In the genomic region with DNA sequence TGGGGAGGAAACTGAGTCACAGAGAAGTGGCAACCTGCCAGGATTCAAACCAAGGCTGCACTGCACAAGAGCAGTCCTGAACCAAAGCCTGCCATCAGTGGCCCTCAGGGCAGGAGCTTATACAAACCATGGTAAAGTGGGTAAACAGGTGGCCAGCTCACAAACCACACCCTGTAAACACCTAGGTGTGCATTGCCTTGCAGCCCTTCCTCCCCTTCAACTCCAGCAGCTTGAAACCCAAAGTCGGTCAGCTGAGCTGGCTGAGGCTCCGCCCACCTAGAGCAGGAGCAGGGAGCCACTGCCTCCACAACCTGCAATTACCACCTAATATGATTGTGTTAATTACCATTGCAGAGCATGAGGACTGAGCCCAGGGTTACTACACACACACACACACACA, we compare ENCODE assay signal across 39 mouse cellular contexts. TPM values are rescaled to one million over a fixed set of nuclear protein-coding genes. Genes with fewer than 3 reads are reported as not detected.
DNase-seq lines count a peak whose midpoint lies in the region; ATAC-seq and TF ChIP-seq lines count a peak whose summit lies in the region.
"Had no signal": no experiment of that assay in that cellular context is flagged by ENCODE, and none has a peak within 500 bp of the region (broad histone marks: within the 10 kb centered on the region; RNA-seq: fewer than 3 reads in every experiment).

No protein-coding gene starts in this region.

- peak; percentile 21 for DNase-seq in cerebellum, postnatal 10 days
- DNase-seq in cerebellum, postnatal 25 days = no peak
- DNase-seq in lung, postnatal 0 days (ENCODE audit: low spot score) = peak; percentile 12
- DNase-seq in lung, postnatal 10 days = no peak
- no peak for DNase-seq in layer of hippocampus, adult 11-12 months (ENCODE audit: low spot score)
- DNase-seq in right cerebral cortex, adult 18-20 months = no peak
- DNase-seq: adrenal gland, adult 2 months; cerebellum, adult 8-10 months; gastrocnemius, postnatal 10 days; kidney, adult 18-20 months; kidney, postnatal 36 days; layer of hippocampus, postnatal 36 days; left cerebral cortex, postnatal 4 days; lung, adult 18-20 months; lung, postnatal 14 days; thymus, adult 2 months; thymus, postnatal 36 days had no signal

- TF ChIP-seq POLR2A in small intestine, adult 2 months (IDR thresholded peaks at IDR 0.05; ENCODE audit: low read depth, low read length) = no peak

- no peak overlapping the region for H3K4me3 ChIP-seq in lung, postnatal 0 days (ENCODE audit: low read depth, low read length)
- H3K4me3 ChIP-seq in small intestine, adult 2 months (ENCODE audit: low read depth, low read length) = no peak overlapping the region
- H3K4me3 ChIP-seq: erythroblast, embryonic 14.5 days; heart, embryonic 15.5 days; liver, embryonic 12.5 days; myocyte; neural tube, embryonic 13.5 days had no signal

- no peak overlapping the region for H3K4me2 ChIP-seq in lung, postnatal 0 days (replicated peaks; ENCODE audit: low read depth, low read length)
- H3K4me2 ChIP-seq: heart, embryonic 15.5 days; liver, embryonic 12.5 days; neural tube, embryonic 13.5 days had no signal

- H3K4me1 ChIP-seq in lung, postnatal 0 days (ENCODE audit: insufficient read depth, low read depth, low read length) = 0 out of 2 replicates have a peak, but pooled peaks cover 4% of the 10 kb centered on the region
- peaks cover 2% of the 10 kb centered on the region; the same call in 1 of the 2 replicates for H3K4me1 ChIP-seq in small intestine, adult 2 months (ENCODE audit: control insufficient read depth, insufficient read depth, insufficient read length, low read length)

- 41% methylated on average over 2 of the region's 2 CpGs for WGBS in lung, postnatal 0 days
- 47% methylated on average over 2 of the region's 2 CpGs for WGBS in small intestine, adult 2 months

- no peak overlapping the region for H3K9ac ChIP-seq in lung, postnatal 0 days (replicated peaks; ENCODE audit: low read depth)
- H3K9ac ChIP-seq: heart, embryonic 15.5 days; liver, embryonic 12.5 days; neural tube, embryonic 13.5 days had no signal

- H3K9me3 ChIP-seq in lung, postnatal 0 days (ENCODE audit: low read length) = no peaks in the 10 kb centered on the region
- H3K9me3 ChIP-seq: heart, embryonic 15.5 days; liver, embryonic 12.5 days; neural tube, embryonic 13.5 days had no signal

- ATAC-seq in lung, postnatal 0 days = peak; percentile 9; the same call in 1 of the 2 replicates
- ATAC-seq in monocyte, adult 5-6 weeks (replicated peaks; ENCODE audit: insufficient number of reproducible peaks, low FRiP score, low TSS enrichment, poor library complexity, severe bottlenecking) = no peak
- ATAC-seq: activated CD4-positive, CD25-positive, alpha-beta regulatory T cell, adult 4 months; forebrain, embryonic 16.5 days; hindbrain, postnatal 0 days; liver, embryonic 12.5 days; midbrain, embryonic 16.5 days had no signal

- no peak for TF ChIP-seq CTCF in lung, postnatal 0 days (IDR thresholded peaks at IDR 0.05)
- TF ChIP-seq CTCF in small intestine, adult 2 months (IDR thresholded peaks at IDR 0.05; ENCODE audit: extremely low read depth, insufficient read length, insufficient replicate concordance, low read depth, low read length) = no peak

- peaks cover 12% of the 10 kb centered on the region; the same call in 1 of the 2 replicates for H3K27me3 ChIP-seq in lung, postnatal 0 days (replicated peaks; ENCODE audit: insufficient read depth, low read length)
- H3K27me3 ChIP-seq in small intestine, adult 2 months (ENCODE audit: control insufficient read depth, insufficient read depth, low read length) = peaks cover 5% of the 10 kb centered on the region

- H3K36me3 ChIP-seq in lung, postnatal 0 days (ENCODE audit: insufficient read depth, low read length) = no peaks in the 10 kb centered on the region
- no peaks in the 10 kb centered on the region for H3K36me3 ChIP-seq in small intestine, adult 2 months (ENCODE audit: control insufficient read depth, insufficient read depth, low read length)
- H3K36me3 ChIP-seq: heart, embryonic 15.5 days; liver, embryonic 12.5 days; neural tube, embryonic 13.5 days had no signal

- TF ChIP-seq EP300 in lung, postnatal 0 days (IDR thresholded peaks at IDR 0.05) = no peak

- no peak overlapping the region for H3K27ac ChIP-seq in lung, postnatal 0 days (ENCODE audit: low read length)
- H3K27ac ChIP-seq in small intestine, adult 2 months (ENCODE audit: insufficient read depth, low read depth, low read length) = peak overlapping the region; percentile 22
- H3K27ac ChIP-seq: heart, embryonic 15.5 days; hindbrain, postnatal 0 days; liver, embryonic 12.5 days; neural tube, embryonic 13.5 days had no signal

RNA-seq across cellular contexts. Expression of a gene that starts 5.9 kb away (rescaled TPM):
- not detected in 2 replicates for polyA plus RNA-seq in lung, postnatal 0 days (2015; fragmentation: Nextera tagmentation; extraction: Ambion mirVana)
- 0.89 and 1.0 TPM in 2 replicates for polyA plus RNA-seq in small intestine, adult 2 months (2012; rRNA removed)
- not detected in 3 replicates for total RNA-seq in monocyte, adult 5-6 weeks (2017)
- total RNA-seq: heart, postnatal 25 days had no signal
- polyA plus RNA-seq: activated CD4-positive, CD25-positive, alpha-beta regulatory T cell, adult 4 months; erythroblast, embryonic 14.5 days; heart, embryonic 15.5 days; liver, embryonic 12.5 days had no signal

RNA-seq across cellular contexts. Expression of a gene that starts 20.8 kb away (rescaled TPM):
- not detected in 2 replicates for polyA plus RNA-seq in lung, postnatal 0 days (2015; fragmentation: Nextera tagmentation; extraction: Ambion mirVana)
- polyA plus RNA-seq in small intestine, adult 2 months (2012; rRNA removed) = not detected in 2 replicates
- total RNA-seq in monocyte, adult 5-6 weeks (2017) = not detected in 3 replicates
- total RNA-seq: adrenal gland, adult 2 months; adrenal gland, postnatal 4 days; CH12.LX; ES-E14; gastrocnemius, postnatal 10 days; heart, adult 8-10 months; heart, postnatal 25 days; hindbrain, postnatal 0 days; left cerebral cortex, postnatal 4 days had no signal
- polyA plus RNA-seq: activated CD4-positive, CD25-positive, alpha-beta regulatory T cell, adult 4 months; adrenal gland, adult 2 months; C2C12; erythroblast, embryonic 14.5 days; forebrain, embryonic 11.5 days; forebrain, embryonic 16.5 days; heart, embryonic 15.5 days; hindbrain, embryonic 11.5 days; hindbrain, postnatal 0 days; kidney, embryonic 16.5 days; limb, embryonic 14.5 days; liver, embryonic 12.5 days; midbrain, embryonic 16.5 days; myocyte; neural tube, embryonic 13.5 days; thymus, adult 2 months had no signal

RNA-seq across cellular contexts. Expression of a gene that starts 29.8 kb away (rescaled TPM):
- polyA plus RNA-seq in lung, postnatal 0 days (2015; fragmentation: Nextera tagmentation; extraction: Ambion mirVana) = 1.1 and 1.3 TPM in 2 replicates
- polyA plus RNA-seq in small intestine, adult 2 months (2012; rRNA removed) = 1.6 TPM in 2 replicates
- not detected in 3 replicates for total RNA-seq in monocyte, adult 5-6 weeks (2017)
- total RNA-seq: CH12.LX had no signal
- polyA plus RNA-seq: activated CD4-positive, CD25-positive, alpha-beta regulatory T cell, adult 4 months; erythroblast, embryonic 14.5 days had no signal

RNA-seq across cellular contexts. Expression of a gene that starts 37.6 kb away (rescaled TPM):
- not detected in 2 replicates for polyA plus RNA-seq in lung, postnatal 0 days (2015; fragmentation: Nextera tagmentation; extraction: Ambion mirVana)
- polyA plus RNA-seq in small intestine, adult 2 months (2012; rRNA removed) = not detected in 2 replicates
- not detected in 3 replicates for total RNA-seq in monocyte, adult 5-6 weeks (2017)
- total RNA-seq: adrenal gland, adult 2 months; adrenal gland, postnatal 4 days; CH12.LX; ES-E14; heart, adult 8-10 months; heart, postnatal 25 days had no signal
- polyA plus RNA-seq: activated CD4-positive, CD25-positive, alpha-beta regulatory T cell, adult 4 months; adrenal gland, adult 2 months; C2C12; erythroblast, embryonic 14.5 days; forebrain, embryonic 11.5 days; gonadal fat pad, adult 2 months; heart, embryonic 15.5 days; hindbrain, embryonic 11.5 days; kidney, embryonic 16.5 days; liver, embryonic 12.5 days; myocyte; neural tube, embryonic 13.5 days had no signal

RNA-seq across cellular contexts. Expression of a gene that starts 52.9 kb away (rescaled TPM):
- polyA plus RNA-seq in lung, postnatal 0 days (2015; fragmentation: Nextera tagmentation; extraction: Ambion mirVana) = 20.5 and 21.5 TPM in 2 replicates
- 61.5 and 89.9 TPM in 2 replicates for polyA plus RNA-seq in small intestine, adult 2 months (2012; rRNA removed)
- 10.0 to 20.6 TPM (median 14.6 TPM) in 3 replicates for total RNA-seq in monocyte, adult 5-6 weeks (2017)

Comparison
In these comparisons a context has a peak if more than half of its experiments do, and no peak if none do; other contexts are left out.
1. DNase-seq: peak in cerebellum, postnatal 10 days (2 of 2) and lung, postnatal 0 days (single experiment); none in cerebellum, postnatal 25 days (0 of 2), lung, postnatal 10 days (single experiment), layer of hippocampus, adult 11-12 months (single experiment) and right cerebral cortex, adult 18-20 months (single experiment).